Mouse (Mus musculus): ENCODE measurements around the gene Tbcb.
A peak's percentile ranks its signal among the peaks of the same experiment; 100 is the strongest.
"Not testable (repeated sequence)": the region's sequence is repeated elsewhere in the genome, so short reads cannot be mapped to it uniquely, and the experiment has no call there.

The Tbcb gene

GRCm38 (mm10) chr7:30193581-30194100 is 38.4 kb downstream of the Tbcb start:
- peak; percentile 45 to 51 for DNase-seq (ENCODE audit: low spot score in 2 of 2)

GRCm38 (mm10) chr7:30193013-30193412 is 39.1 kb downstream of the Tbcb start:
- DNase-seq (ENCODE audit: low spot score in 2 of 2), result no peak

- DNase-seq (ENCODE audit: low spot score in 2 of 2), result no peak
These were observed 40.0 kb downstream of the Tbcb start for GRCm38 (mm10) chr7:30192088-30192487.

- DNase-seq (ENCODE audit: low spot score in 2 of 2), result no peak
These were observed 43.0 kb downstream of the Tbcb start for GRCm38 (mm10) chr7:30189116-30189491.

- no peak for DNase-seq (ENCODE audit: low spot score in 2 of 2)
These were observed 43.5 kb downstream of the Tbcb start for GRCm38 (mm10) chr7:30188344-30189115.

GRCm38 (mm10) chr7:30184641-30185348 is 47.3 kb downstream of the Tbcb start:
- DNase-seq (ENCODE audit: low spot score in 2 of 2), result no peak

- DNase-seq (ENCODE audit: low spot score in 2 of 2), result peak; percentile 84 to 86
These were observed 48.2 kb downstream of the Tbcb start, which contains the start of gene Cox7a1 for GRCm38 (mm10) chr7:30183879-30184289. Cox7a1 (plus strand) TSS chr7:30184144.

GRCm38 (mm10) chr7:30183189-30183588 is 48.9 kb downstream of the Tbcb start:
- not testable (repeated sequence) for DNase-seq (ENCODE audit: low spot score in 2 of 2)

GRCm38 (mm10) chr7:30181929-30182328 is 50.1 kb downstream of the Tbcb start:
- not testable (repeated sequence) for DNase-seq (ENCODE audit: low spot score in 2 of 2)

GRCm38 (mm10) chr7:30181308-30181707 is 50.8 kb downstream of the Tbcb start:
- peak; percentile 47 to 74 for DNase-seq (ENCODE audit: low spot score in 2 of 2)

GRCm38 (mm10) chr7:30178256-30178655 is 53.8 kb downstream of the Tbcb start:
- no peak for DNase-seq (ENCODE audit: low spot score in 2 of 2)

- peak in 1 of 2 experiments; percentile 18 for DNase-seq (ENCODE audit: low spot score in 2 of 2)
These were observed 55.6 kb downstream of the Tbcb start for GRCm38 (mm10) chr7:30176474-30176873.
